ENCODE assay signal across 1 mouse cellular context in genomic region chr11:102619449-102619848, GRCm38 (mm10).
TF ChIP-seq lines count a peak whose summit lies in the region.

No protein-coding gene starts in this region.

TF ChIP-seq in CH12.LX, 34 proteins besides CTCF, POLR2A, EP300 and RAD21 (continued from another document):
- TF ChIP-seq TCF12 (IDR thresholded peaks at IDR 0.05; ENCODE audit: low read depth, low read length) (no peak), CHD1 (IDR thresholded peaks at IDR 0.05; ENCODE audit: low read depth, low read length) (no peak), UBTF (IDR thresholded peaks at IDR 0.05; ENCODE audit: low read depth, low read length) (no peak)
TF ChIP-seq in CH12.LX: peak in this region for 0.
